Mouse (Mus musculus) gastrocnemius, postnatal 14 days (tissue): ENCODE data around the gene Gm39115. TPM values are rescaled to one million over a fixed set of nuclear protein-coding genes. Genes with fewer than 3 reads are reported as not detected.

Source experiments
- DNase-seq: peaks from one replicate; pipeline ENCODE4 v3.0.0; 2021; ENCODE audit warnings: mixed read lengths
- intact Hi-C: fragments of 180-260 bp; cut with DNase I; formaldehyde crosslinking; loops from one replicate; pipeline ENCODE4 v1.15.1; 2025; ENCODE audit warnings: low total_unique reads
- total RNA-seq, 2 experiments: library from RNA; stranded (reverse); gene quantifications; 2 replicates each; pipeline ENCODE4 v1.2.3; 2021

Gene Gm39115
- total RNA-seq, 2 experiments from 2014 or later: not detected

DNA sequence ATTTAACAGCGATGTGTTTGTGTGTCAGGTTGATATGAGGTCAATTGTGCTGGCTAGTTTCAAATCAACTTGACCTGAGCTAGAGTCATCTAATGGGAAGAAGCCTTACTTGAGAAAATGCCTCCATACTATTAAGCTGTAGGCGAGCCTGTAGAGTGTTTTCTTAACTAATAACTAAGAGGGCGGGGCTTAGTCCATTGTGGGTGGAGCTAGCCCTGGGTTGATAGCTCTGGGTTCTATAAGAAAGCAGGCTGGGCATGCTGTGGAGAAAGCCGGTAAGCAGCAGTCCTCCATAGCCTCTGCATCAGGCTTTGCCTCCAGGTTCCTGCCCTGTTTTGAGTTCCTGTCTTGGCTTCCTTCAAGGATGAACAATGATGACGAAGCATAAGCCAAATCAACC, 31.1 kb downstream of the Gm39115 start:
- no peak for DNase-seq
- intact Hi-C loops: no loop called here

- peak; percentile 79 for DNase-seq
- intact Hi-C loops: loop anchor here (2.0 kb wide), 2 partner anchors 27 to 81 kb away; no protein-coding TSS in a partner anchor
These were observed 38.1 kb downstream of the Gm39115 start for GRCm38 (mm10) chr7:142097776-142098175.

DNA sequence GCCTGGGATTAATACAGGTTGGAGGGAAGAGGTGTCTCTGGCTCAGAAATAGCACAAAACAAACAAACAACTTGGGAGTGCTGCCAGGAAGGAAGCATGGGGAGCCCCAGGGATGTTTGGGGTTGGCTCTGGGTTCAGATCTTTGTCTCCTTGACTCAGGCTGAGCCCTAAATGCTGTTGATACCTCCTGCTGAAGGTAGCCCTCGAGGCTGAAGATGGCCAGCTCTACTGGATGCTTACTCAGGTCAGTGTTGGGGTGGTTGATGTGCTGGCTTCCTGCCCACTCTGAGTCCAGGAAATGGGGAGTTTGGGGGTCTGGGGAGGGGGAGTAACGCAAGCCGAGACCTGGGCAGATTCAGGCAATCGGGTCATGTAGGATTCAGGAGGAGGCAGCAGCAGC, 39.1 kb downstream of the Gm39115 start:
- intact Hi-C loops: loop anchor here (2.0 kb wide), 1 partner anchor 80 kb away; no protein-coding TSS in a partner anchor
- no peak for DNase-seq

DNA sequence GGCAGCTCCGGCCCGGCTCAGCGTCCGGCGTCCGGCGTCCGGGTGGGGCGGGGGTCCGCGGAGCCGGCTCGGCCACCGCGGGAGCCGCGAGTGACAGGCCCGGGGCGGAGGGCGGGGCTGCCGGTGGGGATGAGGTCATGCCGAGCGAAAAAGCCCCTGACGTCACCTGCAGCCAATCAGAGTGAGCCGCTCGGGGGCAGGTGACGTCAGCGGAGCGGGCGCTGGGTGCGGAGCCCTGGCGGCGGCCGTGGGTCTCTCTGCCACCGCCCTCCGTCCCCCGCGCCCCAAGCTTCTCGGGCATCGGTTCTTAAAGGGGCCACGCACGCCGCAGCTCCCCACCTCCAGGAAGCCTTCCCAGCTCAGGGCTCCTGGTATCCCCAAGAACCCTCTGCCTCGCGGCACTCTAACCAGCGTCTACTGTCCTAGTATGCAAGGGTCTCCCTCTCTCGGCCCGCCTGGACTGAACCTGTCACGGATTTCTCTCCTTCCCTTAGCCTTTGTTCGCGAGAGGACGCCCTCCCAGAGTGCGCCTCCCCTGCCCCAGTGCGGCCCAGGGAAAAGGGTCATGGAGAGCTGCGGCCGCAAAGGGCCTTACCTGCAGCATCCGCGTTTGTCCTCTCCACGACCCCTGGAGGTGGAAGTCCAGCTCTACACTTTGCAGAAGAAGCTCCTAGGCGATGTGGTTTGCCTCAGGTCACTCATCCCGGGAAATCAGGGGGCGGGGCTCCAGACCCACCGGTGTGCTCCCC, 40.5 kb downstream of the Gm39115 start, which contains the start of gene Dusp8:
Dusp8 (minus strand) TSS at position 661 of the 749 bp plus-strand sequence.
- intact Hi-C loops: no loop called here

DNA sequence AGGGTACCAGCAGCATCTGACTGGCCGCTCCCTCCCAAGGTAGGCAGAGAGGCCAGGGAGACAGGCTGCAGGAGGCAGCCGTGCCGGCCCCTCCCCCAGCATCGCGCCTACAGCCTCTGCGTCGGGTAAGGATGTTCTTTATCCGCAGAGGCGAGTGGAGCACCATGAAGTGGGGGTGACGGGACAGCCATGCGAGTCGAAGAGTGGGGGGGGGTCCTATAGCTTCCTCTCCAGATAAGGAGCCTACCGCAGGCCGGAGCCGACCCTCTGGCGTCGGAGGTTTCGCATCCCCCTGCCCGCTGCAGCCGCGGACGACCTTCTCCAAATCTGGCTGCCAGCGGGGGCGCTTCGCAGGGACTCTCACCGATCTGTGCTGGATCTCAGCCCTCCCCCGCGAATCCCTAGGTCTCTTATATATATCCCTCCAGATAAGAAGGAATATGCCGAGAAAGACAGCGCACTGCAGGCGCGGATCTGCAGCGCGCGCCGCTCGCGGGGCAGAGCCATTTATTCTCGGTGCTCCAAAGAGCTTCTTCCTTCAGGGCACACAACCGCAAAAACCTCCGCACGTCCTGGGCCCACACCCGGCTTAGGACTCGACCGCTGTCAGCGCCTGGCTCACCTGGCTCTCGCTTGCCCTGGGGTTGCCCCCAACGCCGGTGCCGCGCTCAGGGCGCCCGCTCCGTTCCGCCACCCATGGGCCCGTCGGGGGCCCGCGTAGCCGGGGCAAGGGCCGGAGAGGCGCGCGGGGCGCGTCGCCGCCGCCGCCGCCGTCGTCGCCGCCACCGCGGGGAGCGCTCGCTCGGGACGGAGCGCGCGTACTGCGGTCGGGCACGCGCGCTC, 41.3 kb downstream of the Gm39115 start:
- peak; percentile 35 for DNase-seq
- intact Hi-C loops: no loop called here

More for the DNA sequence above, 40.5 kb downstream of the Gm39115 start, which contains the start of gene Dusp8:
- DNase-seq: peak; percentile 91

DNA sequence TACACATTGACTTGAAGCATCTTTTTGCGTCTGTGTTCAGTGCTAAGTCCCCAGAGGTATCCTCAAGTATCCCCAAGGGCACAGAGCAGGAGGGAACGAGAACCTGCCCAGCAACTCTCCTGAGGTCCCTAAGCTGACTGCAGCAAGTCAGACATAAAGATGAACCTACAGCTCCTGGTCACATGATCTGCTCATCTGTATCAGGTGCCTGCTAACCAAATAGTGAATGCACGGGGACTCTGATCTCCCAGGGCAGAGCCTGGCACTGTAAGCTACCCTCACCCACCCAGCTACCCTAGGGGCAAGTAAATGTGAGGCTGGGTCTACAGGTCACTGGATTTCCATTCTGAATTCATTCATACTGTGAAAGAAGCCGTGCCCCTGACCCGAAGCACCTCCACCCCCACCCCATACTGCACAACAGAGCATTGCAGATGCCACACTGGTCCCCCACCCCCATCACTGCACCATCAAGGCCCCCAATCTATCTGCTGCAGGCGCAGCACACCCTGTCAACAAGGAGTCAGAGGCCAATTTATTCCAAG, 42.1 kb downstream of the Gm39115 start:
- intact Hi-C loops: no loop called here
- DNase-seq: no peak

- DNase-seq: no peak
- intact Hi-C loops: no loop called here
These were observed 42.8 kb downstream of the Gm39115 start for GRCm38 (mm10) chr7:142092991-142093390.

GRCm38 (mm10) chr7:142091848-142092247, 44.0 kb downstream of the Gm39115 start:
- DNase-seq: no peak
- intact Hi-C loops: no loop called here

DNA sequence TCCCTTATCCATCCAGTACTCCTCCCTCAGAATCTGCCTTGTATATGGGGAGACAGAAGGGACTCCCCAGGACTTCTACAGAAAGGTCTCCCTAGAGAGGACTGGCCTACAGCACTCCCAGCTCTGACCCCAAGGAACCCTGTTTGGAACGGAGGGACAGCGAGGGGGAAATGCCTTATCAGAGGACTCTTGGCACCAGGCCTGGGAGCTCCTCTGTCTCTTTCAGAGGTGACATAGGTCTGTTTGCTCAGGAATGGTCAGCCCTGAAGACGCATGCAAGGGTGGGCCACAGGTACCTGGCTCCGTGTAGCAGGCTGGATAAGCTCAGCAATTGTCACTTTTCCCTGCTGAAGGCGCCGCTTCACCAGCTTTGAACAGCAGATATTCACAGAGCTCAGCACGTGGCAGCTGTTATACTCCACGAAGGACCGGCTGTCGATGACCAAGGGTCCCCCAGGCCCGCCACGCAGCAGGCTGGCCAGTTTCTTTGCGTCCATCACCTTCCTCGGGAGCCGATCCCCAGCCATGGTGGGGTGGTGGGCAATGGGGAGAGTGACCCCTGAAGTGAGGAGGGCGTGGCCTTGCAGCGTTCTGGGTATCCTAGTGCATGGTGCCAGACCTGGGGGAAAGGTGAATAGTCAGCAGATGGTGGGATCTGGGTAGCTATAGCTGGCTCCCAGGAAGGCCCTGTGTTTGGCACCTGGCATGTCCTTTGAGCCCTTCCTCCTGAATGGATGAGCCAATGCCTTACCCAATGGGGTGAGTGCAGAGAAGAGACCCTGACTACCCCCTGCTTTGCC, 46.0 kb downstream of the Gm39115 start:
- DNase-seq: no peak
- intact Hi-C loops: no loop called here

GRCm38 (mm10) chr7:142088886-142089285, 46.9 kb downstream of the Gm39115 start:
- no peak for DNase-seq
- intact Hi-C loops: no loop called here

DNA sequence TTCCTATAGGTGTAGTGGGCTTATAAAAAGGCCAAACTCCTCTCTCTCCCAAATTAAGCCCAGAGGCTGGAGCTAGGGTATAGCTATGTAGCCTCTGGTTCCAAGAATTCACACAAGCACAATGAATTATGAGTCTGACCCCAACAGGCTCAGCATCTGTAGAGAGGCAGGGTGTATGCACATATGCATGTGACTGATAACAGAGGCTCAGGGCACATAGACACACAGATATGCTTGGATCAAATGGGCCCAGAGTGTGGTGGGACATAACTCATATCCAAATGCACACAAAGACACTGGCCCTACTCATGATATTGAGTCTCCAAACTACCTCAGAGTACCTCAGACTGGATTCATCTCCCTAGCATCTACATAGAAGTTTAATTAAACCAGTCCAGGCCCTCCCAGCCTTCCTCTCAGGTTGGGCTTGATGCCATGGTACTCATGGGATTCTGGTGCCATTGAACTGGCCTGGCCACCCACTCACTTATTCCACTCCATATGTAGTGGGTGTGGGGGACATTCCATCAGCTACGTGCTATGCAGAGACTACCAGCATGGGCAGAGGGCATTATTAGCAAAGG, 48.7 kb downstream of the Gm39115 start:
- intact Hi-C loops: no loop called here
- DNase-seq: no peak

DNA sequence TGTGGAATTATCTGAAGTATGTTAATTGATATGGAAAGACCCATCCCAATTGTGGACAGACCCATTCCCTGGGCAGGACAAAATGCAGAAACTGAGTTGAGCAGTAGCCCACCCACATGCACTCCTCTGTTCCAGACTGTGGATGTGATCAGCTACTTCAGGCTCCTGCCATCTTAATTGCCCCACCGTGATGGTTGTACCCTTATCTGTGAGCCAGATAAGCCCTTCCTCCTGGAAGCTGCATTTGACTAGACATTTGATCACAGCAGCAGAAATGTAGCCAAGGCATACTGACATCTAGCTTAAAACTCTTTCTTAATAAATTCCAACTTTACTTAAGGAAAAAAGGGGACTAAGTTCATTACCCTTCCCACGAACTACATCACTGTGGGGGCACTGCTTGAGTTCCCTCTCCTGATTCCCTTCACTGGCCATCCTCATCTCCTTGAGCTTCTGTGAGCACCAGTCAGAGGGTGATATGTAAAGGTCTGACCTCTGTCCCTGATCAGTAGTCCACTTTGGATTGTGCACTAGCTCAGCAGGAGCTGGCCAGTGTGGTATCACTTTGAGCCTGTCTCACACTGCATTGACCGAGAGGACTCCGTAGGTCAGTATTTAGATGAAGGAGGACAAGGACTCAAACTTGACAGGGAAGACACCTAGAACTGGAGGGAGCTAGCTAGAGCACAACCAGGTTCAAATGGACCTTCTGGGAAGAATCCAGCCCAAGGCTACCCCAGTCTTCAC, 49.5 kb downstream of the Gm39115 start:
- no peak for DNase-seq
- intact Hi-C loops: no loop called here

Other genes starting within 250 kb of the Gm39115 start
- 10 to 100 TPM; 24.7 to 25.6 TPM for gene Tollip, start 217.5 kb downstream of the Gm39115 start, total RNA-seq
- under 1 TPM; 0.35 to 0.58 TPM for gene Brsk2, start 186.3 kb downstream of the Gm39115 start, total RNA-seq
- 10 to 100 TPM; 26.6 to 32.0 TPM for gene Mob2, start 75.0 kb downstream of the Gm39115 start, total RNA-seq
- 10 to 100 TPM; 16.5 to 24.6 TPM for gene Dusp8, start 40.2 kb downstream of the Gm39115 start, total RNA-seq
- not detected for gene Gm45618, start 15.3 kb downstream of the Gm39115 start, total RNA-seq
- gene Gm45337, start 8.6 kb upstream of the Gm39115 start, total RNA-seq: not detected
- not detected for gene Gm29735, start 21.1 kb upstream of the Gm39115 start, total RNA-seq
- not detected for gene Gm4553, start 29.7 kb upstream of the Gm39115 start, total RNA-seq
- not detected for gene Krtap5-2, start 40.0 kb upstream of the Gm39115 start, total RNA-seq
- gene Gm10153, start 54.4 kb upstream of the Gm39115 start, total RNA-seq: not detected
- gene Krtap5-3, start 65.3 kb upstream of the Gm39115 start, total RNA-seq: not detected
- not detected for gene Gm7579, start 75.8 kb upstream of the Gm39115 start, total RNA-seq
- gene Krtap5-5, start 93.9 kb upstream of the Gm39115 start, total RNA-seq: not detected
- gene Gm40460, start 105.0 kb upstream of the Gm39115 start, total RNA-seq: not detected
- not detected for gene Gm2431, start 122.3 kb upstream of the Gm39115 start, total RNA-seq
- gene Gm4559, start 138.3 kb upstream of the Gm39115 start, total RNA-seq: not detected
- not detected for gene Krtap5-1, start 161.1 kb upstream of the Gm39115 start, total RNA-seq
- not detected for gene Krtap5-4, start 167.5 kb upstream of the Gm39115 start, total RNA-seq
- 1 to 10 TPM; 6.7 to 8.4 TPM for gene Ifitm10, start 237.7 kb upstream of the Gm39115 start, total RNA-seq
- 1 to 10 TPM; 1.0 to 4.1 TPM for gene Gm49369, start 246.6 kb upstream of the Gm39115 start, total RNA-seq